Mouse (Mus musculus) hindbrain, embryonic 12.5 days (tissue): Measurements from ENCODE around the gene Slc5a10. TPM values are rescaled to one million over a fixed set of nuclear protein-coding genes. Genes with fewer than 3 reads are reported as not detected.
"Not testable (repeated sequence)": the region's sequence is repeated elsewhere in the genome, so short reads cannot be mapped to it uniquely, and the experiment has no call there.

Experiments used
- ATAC-seq: fragments of 200-750 bp; cut with Nextera tagmentation; 2 replicates; pipeline ENCODE4 v1.8.0; 2017; ENCODE audit warnings: moderate TSS enrichment; ENCODE audit not compliant: low FRiP score
- H3K27ac ChIP-seq: fragments of 300-500 bp; sonication (generic); 2 replicates; pipeline ENCODE4 v1.5.1; 2016; ENCODE audit warnings: mild to moderate bottlenecking
- H3K27me3 ChIP-seq: fragments of 300-500 bp; sonication (generic); 2 replicates; pipeline ENCODE4 v1.6.1; 2016; ENCODE audit warnings: mild to moderate bottlenecking
- H3K36me3 ChIP-seq: fragments of 300-500 bp; sonication (generic); 2 replicates; pipeline ENCODE4 v1.6.1; 2016; ENCODE audit warnings: mild to moderate bottlenecking
- H3K4me1 ChIP-seq: fragments of 300-500 bp; sonication (generic); 2 replicates; pipeline ENCODE4 v1.6.1; 2016
- H3K4me2 ChIP-seq: fragments of 300-500 bp; sonication (generic); replicated peaks from 2 replicates; pipeline ENCODE4 v1.6.1; 2016; ENCODE audit warnings: mild to moderate bottlenecking
- H3K4me3 ChIP-seq: fragments of 300-500 bp; sonication (generic); 2 replicates; pipeline ENCODE4 v1.5.1; 2016; ENCODE audit warnings: mild to moderate bottlenecking
- H3K9ac ChIP-seq: fragments of 300-500 bp; sonication (generic); 2 replicates; pipeline ENCODE4 v1.6.1; 2016; ENCODE audit warnings: mild to moderate bottlenecking, moderate library complexity
- H3K9me3 ChIP-seq: fragments of 300-500 bp; sonication (generic); replicated peaks from 2 replicates; pipeline ENCODE4 v1.6.1; 2016; ENCODE audit warnings: mild to moderate bottlenecking
- WGBS: fragments of 180-500 bp; shearing (Covaris S2); methylation state at CpG from one replicate; pipeline ENCODE4 v1.1.7; 2016; 5-methylcytosine and 5-hydroxymethylcytosine counted together
- polyA plus RNA-seq: library from polyadenylated mRNA; unstranded; fragments of >200 nt; fragmentation: Nextera tagmentation; extraction: Ambion mirVana; gene quantifications from 2 replicates; pipeline ENCODE4 v1.2.1, GENCODE M21; 2016

Gene Slc5a10
- polyA plus RNA-seq, 1 experiment from 2014 or later = not detected

DNA sequence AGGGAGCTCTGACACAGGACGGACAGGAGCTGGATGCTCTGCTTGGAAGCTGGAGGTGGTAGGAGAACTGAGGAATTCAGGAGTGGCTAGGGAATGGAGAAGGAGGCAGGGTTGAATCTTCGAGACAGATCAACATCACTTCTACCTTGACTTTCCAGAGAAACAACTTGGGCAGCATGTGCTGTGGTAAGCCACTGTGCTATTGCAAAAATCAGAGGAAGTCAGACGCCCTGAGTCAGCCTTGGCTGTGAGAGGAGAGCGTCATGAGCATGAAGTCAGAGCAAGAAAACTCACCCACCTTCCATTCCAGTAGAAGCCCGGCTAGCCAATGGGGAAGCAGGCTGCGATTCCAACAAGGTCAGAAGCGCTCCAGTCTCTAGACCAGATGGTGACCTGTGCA lies 78.5 kb downstream of the Slc5a10 start:
- no peaks in the 10 kb centered on the region for H3K27me3 ChIP-seq
- no peaks in the 10 kb centered on the region for H3K4me1 ChIP-seq
- no peak overlapping the region for H3K4me2 ChIP-seq
- 83% methylated on average over 7 of the region's 7 CpGs for WGBS
- no peak overlapping the region for H3K9ac ChIP-seq
- ATAC-seq = no peak
- no peak overlapping the region for H3K4me3 ChIP-seq
- no peak overlapping the region for H3K27ac ChIP-seq
- no peaks in the 10 kb centered on the region for H3K36me3 ChIP-seq
- H3K9me3 ChIP-seq = no peaks in the 10 kb centered on the region

- H3K4me2 ChIP-seq, H3K27me3 ChIP-seq, H3K4me3 ChIP-seq, H3K4me1 ChIP-seq, H3K27ac ChIP-seq, H3K9ac ChIP-seq, H3K9me3 ChIP-seq, ATAC-seq, H3K36me3 ChIP-seq: not testable (repeated sequence)
- WGBS = 88% methylated on average over 9 of the region's 9 CpGs
Observed at GRCm38 (mm10) chr11:61640585-61640984, 80.0 kb downstream of the Slc5a10 start.

DNA sequence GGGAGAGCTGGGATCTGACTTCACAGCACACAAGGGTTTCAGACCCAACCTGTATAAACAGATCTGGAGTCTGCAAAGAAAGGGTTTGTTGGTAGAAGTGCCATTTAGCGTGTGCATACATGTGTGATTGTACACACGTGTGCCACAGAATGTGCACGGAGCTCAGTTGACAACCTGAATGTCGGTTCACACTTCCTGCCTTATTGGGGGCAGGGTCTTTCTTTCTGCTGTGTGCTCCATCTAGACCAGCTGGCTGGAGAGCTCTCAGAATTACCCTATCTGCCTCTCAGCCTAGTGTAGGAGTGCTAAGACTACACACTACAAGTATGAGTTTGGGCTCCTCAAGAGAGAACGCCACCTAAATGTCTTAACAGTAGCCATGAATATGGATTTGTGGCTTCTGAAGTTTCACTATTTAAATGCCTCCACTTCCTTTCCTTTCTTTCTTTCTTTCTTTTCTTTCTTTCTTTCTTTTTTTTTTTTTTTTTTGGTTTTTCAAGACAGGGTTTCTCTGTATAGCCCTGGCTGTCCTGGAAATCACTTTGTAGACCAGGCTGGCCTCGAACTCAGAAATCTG lies 80.9 kb downstream of the Slc5a10 start:
- Histone ChIP-seq H3K36me3 (no peaks in the 10 kb centered on the region), H3K4me3 (no peak overlapping the region), H3K27ac (no peak overlapping the region), H3K4me1 (no peaks in the 10 kb centered on the region), H3K27me3 (no peaks in the 10 kb centered on the region), H3K9ac (no peak overlapping the region), H3K4me2 (no peak overlapping the region), H3K9me3 (no peaks in the 10 kb centered on the region)
- WGBS = 93% methylated on average over 6 of the region's 6 CpGs
- ATAC-seq = no peak

DNA sequence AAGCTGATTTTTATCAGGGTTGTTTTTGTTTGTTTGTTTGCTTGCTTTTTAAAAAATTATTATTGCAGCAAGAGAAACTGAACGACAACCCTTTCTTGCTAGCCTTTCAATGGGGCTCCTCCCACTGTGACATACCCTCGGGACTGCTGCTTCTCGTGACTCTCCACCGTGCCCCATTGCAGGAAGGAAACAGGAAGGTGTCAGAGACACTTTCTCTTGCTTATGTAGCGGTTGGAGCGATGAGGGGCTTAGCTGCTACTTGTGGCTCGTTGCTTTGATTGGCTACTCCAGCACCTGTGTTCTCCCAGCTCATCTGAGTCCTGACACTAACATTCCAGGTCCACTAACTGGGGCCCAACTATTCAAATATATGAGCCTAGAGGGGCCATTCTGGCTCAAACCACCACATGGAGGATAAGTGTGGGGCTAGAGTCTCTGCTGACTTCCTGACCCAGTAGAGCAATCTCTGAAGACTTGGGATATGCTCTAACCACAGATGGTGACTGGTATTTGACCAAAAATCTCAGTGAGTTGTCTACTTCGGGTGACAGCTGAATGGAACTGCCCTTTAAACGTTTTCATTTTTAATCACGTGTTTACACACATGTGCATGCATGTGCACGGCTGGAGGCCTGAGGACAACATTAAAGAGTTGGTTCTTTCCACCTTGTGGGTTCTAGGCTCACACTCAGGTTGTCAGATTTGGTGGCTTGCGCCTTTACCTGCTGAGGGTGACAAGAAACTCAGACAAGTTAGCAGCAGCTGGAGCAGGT lies 81.7 kb downstream of the Slc5a10 start:
- H3K4me2 ChIP-seq = no peak overlapping the region
- no peaks in the 10 kb centered on the region for H3K9me3 ChIP-seq
- no peaks in the 10 kb centered on the region for H3K4me1 ChIP-seq
- no peak overlapping the region for H3K9ac ChIP-seq
- no peak overlapping the region for H3K4me3 ChIP-seq
- H3K27ac ChIP-seq = no peak overlapping the region
- no peaks in the 10 kb centered on the region for H3K27me3 ChIP-seq
- WGBS = 83% methylated on average over 12 of the region's 12 CpGs
- ATAC-seq = no peak
- H3K36me3 ChIP-seq = no peaks in the 10 kb centered on the region

- Histone ChIP-seq H3K36me3 (no peaks in the 10 kb centered on the region), H3K9ac (no peak overlapping the region), H3K4me2 (no peak overlapping the region), H3K9me3 (no peaks in the 10 kb centered on the region), H3K27me3 (no peaks in the 10 kb centered on the region), H3K4me1 (no peaks in the 10 kb centered on the region), H3K4me3 (no peak overlapping the region), H3K27ac (no peak overlapping the region)
- 94% methylated on average over 3 of the region's 3 CpGs for WGBS
- no peak for ATAC-seq
Observed at GRCm38 (mm10) chr11:61637856-61638255, 82.8 kb downstream of the Slc5a10 start.

DNA sequence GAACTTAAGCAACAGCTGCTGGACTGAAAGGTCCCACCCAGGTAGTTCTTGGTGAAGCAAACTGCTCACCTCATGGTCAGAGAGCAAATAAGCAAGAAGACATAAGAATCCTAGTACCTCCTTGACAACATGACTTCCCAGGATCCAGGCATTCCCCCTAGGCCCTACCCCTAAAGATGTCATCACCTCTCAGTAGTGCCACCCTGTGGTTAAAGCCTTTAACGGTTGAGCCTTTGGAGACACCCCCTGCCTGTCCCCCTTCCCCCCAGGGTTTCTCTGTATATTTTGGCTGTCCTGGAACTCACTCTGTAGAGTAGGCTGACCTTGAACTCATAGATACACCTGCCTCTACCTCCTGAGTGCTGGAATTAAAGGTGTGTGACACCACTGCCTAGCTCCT lies 83.2 kb downstream of the Slc5a10 start:
- no peak overlapping the region for H3K4me3 ChIP-seq
- WGBS = 67% methylated on average over 1 of the region's 1 CpGs
- H3K36me3 ChIP-seq = no peaks in the 10 kb centered on the region
- H3K9ac ChIP-seq = no peak overlapping the region
- ATAC-seq = no peak
- H3K9me3 ChIP-seq = no peaks in the 10 kb centered on the region
- H3K4me1 ChIP-seq = no peaks in the 10 kb centered on the region
- no peak overlapping the region for H3K27ac ChIP-seq
- H3K27me3 ChIP-seq = no peaks in the 10 kb centered on the region
- H3K4me2 ChIP-seq = no peak overlapping the region

GRCm38 (mm10) chr11:61636309-61636708 lies 84.3 kb downstream of the Slc5a10 start:
- not testable (repeated sequence) for H3K9me3 ChIP-seq, H3K27ac ChIP-seq, H3K4me2 ChIP-seq, H3K36me3 ChIP-seq, H3K4me1 ChIP-seq, H3K4me3 ChIP-seq, ATAC-seq, H3K27me3 ChIP-seq, H3K9ac ChIP-seq
- 91% methylated on average over 3 of the region's 4 CpGs for WGBS

- H3K27me3 ChIP-seq = no peaks in the 10 kb centered on the region
- H3K36me3 ChIP-seq = no peaks in the 10 kb centered on the region
- H3K4me3 ChIP-seq = no peak overlapping the region
- no peak overlapping the region for H3K4me2 ChIP-seq
- no peaks in the 10 kb centered on the region for H3K9me3 ChIP-seq
- no peak for ATAC-seq
- H3K4me1 ChIP-seq = no peaks in the 10 kb centered on the region
- no peak overlapping the region for H3K9ac ChIP-seq
- H3K27ac ChIP-seq = no peak overlapping the region
- WGBS = 66% methylated on average over 3 of the region's 3 CpGs
Observed at GRCm38 (mm10) chr11:61629621-61630020, 91.0 kb downstream of the Slc5a10 start.

DNA sequence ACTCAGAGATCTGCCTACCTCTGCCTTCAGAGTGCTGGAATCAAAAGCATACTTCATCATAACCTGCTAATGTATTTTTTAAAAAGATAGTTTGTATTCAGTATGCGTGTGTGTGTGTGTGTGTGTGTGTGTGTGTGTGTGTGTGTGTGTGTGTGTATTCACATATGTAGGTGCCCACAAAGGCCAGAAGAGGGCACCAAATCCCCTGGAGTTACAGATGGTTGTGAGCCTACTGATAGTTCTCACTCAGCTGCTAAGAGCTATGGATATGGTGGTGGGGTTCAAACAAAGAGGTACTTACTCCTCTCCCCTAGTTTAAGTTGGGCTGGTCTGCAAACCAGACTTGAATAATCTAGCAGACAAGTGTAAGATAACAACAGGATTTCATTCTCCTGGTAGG lies 94.1 kb downstream of the Slc5a10 start:
- no peaks in the 10 kb centered on the region for H3K27me3 ChIP-seq
- no peaks in the 10 kb centered on the region for H3K9me3 ChIP-seq
- H3K9ac ChIP-seq = no peak overlapping the region
- no peak overlapping the region for H3K4me3 ChIP-seq
- H3K4me2 ChIP-seq = no peak overlapping the region
- WGBS = 93% methylated on average over 1 of the region's 1 CpGs
- no peaks in the 10 kb centered on the region for H3K4me1 ChIP-seq
- no peaks in the 10 kb centered on the region for H3K36me3 ChIP-seq
- no peak overlapping the region for H3K27ac ChIP-seq
- no peak for ATAC-seq

GRCm38 (mm10) chr11:61625136-61625535 lies 95.5 kb downstream of the Slc5a10 start:
- H3K4me2 ChIP-seq = no peak overlapping the region
- no peak overlapping the region for H3K9ac ChIP-seq
- ATAC-seq = no peak
- no peaks in the 10 kb centered on the region for H3K9me3 ChIP-seq
- no peak overlapping the region for H3K27ac ChIP-seq
- 0 out of 2 replicates have a peak, but pooled peaks cover 4% of the 10 kb centered on the region for H3K4me1 ChIP-seq
- 80% methylated on average over 7 of the region's 7 CpGs for WGBS
- no peaks in the 10 kb centered on the region for H3K27me3 ChIP-seq
- no peaks in the 10 kb centered on the region for H3K36me3 ChIP-seq
- no peak overlapping the region for H3K4me3 ChIP-seq

Other genes starting within 250 kb of the Slc5a10 start
- 131 and 160 TPM in 2 replicates for gene Mfap4, start 235.4 kb downstream of the Slc5a10 start, polyA plus RNA-seq
- gene Mapk7, start 226.4 kb downstream of the Slc5a10 start, polyA plus RNA-seq = 89.0 and 94.9 TPM in 2 replicates
- 32.0 and 33.8 TPM in 2 replicates for gene B9d1, start 215.7 kb downstream of the Slc5a10 start, polyA plus RNA-seq
- 42.4 and 44.3 TPM in 2 replicates for gene Epn2, start 141.1 kb downstream of the Slc5a10 start, polyA plus RNA-seq
- gene Grap, start 67.6 kb downstream of the Slc5a10 start, polyA plus RNA-seq = 7.1 and 7.3 TPM in 2 replicates
- gene Fam83g, start 36.7 kb downstream of the Slc5a10 start, polyA plus RNA-seq = 0.41 and 0.50 TPM in 2 replicates
- gene Prpsap2, start 41.3 kb upstream of the Slc5a10 start, polyA plus RNA-seq = 45.5 and 48.7 TPM in 2 replicates
- 42.2 and 42.5 TPM in 2 replicates for gene Ulk2, start 134.2 kb upstream of the Slc5a10 start, polyA plus RNA-seq
- 18.9 and 19.7 TPM in 2 replicates for gene Akap10, start 209.4 kb upstream of the Slc5a10 start, polyA plus RNA-seq
- 15.7 and 16.5 TPM in 2 replicates for gene Specc1, start 235.9 kb upstream of the Slc5a10 start, polyA plus RNA-seq